24 mouse cellular contexts compared by ENCODE assay signal in genomic region chr13:24717677-24718076, GRCm38 (mm10). TPM values are rescaled to one million over a fixed set of nuclear protein-coding genes. Genes with fewer than 3 reads are reported as not detected.
"Had no signal": no experiment of that assay in that cellular context is flagged by ENCODE, and none has a peak within 500 bp of the region (broad histone marks: within the 10 kb centered on the region; RNA-seq: fewer than 3 reads in every experiment).

No protein-coding gene starts in this region.

- H3K27ac ChIP-seq: layer of hippocampus, adult 2 months; limb, embryonic 13.5 days; liver, embryonic 14.5 days; midbrain, embryonic 10.5 days; neural tube, embryonic 13.5 days; stomach, embryonic 15.5 days had no signal

- H3K4me3 ChIP-seq: layer of hippocampus, adult 2 months; limb, embryonic 13.5 days; midbrain, embryonic 10.5 days; midbrain, embryonic 15.5 days; neural tube, embryonic 13.5 days; stomach, embryonic 15.5 days had no signal

- H3K4me2 ChIP-seq: limb, embryonic 13.5 days; midbrain, embryonic 15.5 days; neural tube, embryonic 13.5 days; stomach, embryonic 15.5 days had no signal

- H3K9ac ChIP-seq: limb, embryonic 13.5 days; liver, embryonic 14.5 days; midbrain, embryonic 15.5 days; neural tube, embryonic 13.5 days; stomach, embryonic 15.5 days had no signal

- DNase-seq: kidney, postnatal 25 days; left cerebral cortex, postnatal 4 days; lung, adult 18-20 months; lung, postnatal 10 days; lung, postnatal 4 days; retina, postnatal 1 day; right cerebral cortex, postnatal 4 days; thymus, adult 2 months; thymus, postnatal 25 days had no signal

- H3K4me1 ChIP-seq: limb, embryonic 13.5 days had no signal

- H3K9me3 ChIP-seq: limb, embryonic 13.5 days; midbrain, embryonic 10.5 days; midbrain, embryonic 15.5 days; neural tube, embryonic 13.5 days; stomach, embryonic 15.5 days had no signal

- H3K36me3 ChIP-seq: limb, embryonic 13.5 days; midbrain, embryonic 10.5 days; stomach, embryonic 15.5 days had no signal

- H3K27me3 ChIP-seq: limb, embryonic 13.5 days; midbrain, embryonic 15.5 days; neural tube, embryonic 13.5 days; stomach, embryonic 15.5 days had no signal

- ATAC-seq: hindbrain, embryonic 16.5 days; midbrain, embryonic 15.5 days had no signal

RNA-seq across cellular contexts. Expression of gene Armh2, which starts 23.4 kb away (rescaled TPM):
- total RNA-seq: layer of hippocampus, adult 2 months; layer of hippocampus, postnatal 10 days; left cerebral cortex, adult 18-20 months; left cerebral cortex, postnatal 10 days; left cerebral cortex, postnatal 4 days; liver, adult 2 months had no signal
- polyA plus RNA-seq: hindbrain, embryonic 16.5 days; intestine, embryonic 14.5 days; limb, embryonic 13.5 days; liver, adult 2 months; liver, embryonic 14.5 days; midbrain, embryonic 10.5 days; neural tube, embryonic 13.5 days; spleen, adult 2 months; stomach, embryonic 15.5 days; thymus, adult 2 months; urinary bladder, adult 2 months had no signal
